Mouse (Mus musculus) neural tube, embryonic 10.5 days (tissue): ENCODE results near the gene Bend7.

Source experiments
- DNase-seq: peaks from one replicate; pipeline ENCODE4 v3.0.0-alpha.2; 2017; ENCODE audit warnings: low spot score; ENCODE audit errors: extremely low spot score

The Bend7 gene

GRCm38 (mm10) chr2:4717769-4718661, at the start of gene Bend7:
Gene Bend7, plus strand, starts transcription at chr2:4717831.
- peak; percentile 65 for DNase-seq

- no peak for DNase-seq
These were observed 49.0 kb upstream of the Bend7 start for GRCm38 (mm10) chr2:4668626-4669025.

- DNase-seq = no peak
These were observed 47.9 kb upstream of the Bend7 start for GRCm38 (mm10) chr2:4669701-4670100.

GRCm38 (mm10) chr2:4671636-4672035, 46.0 kb upstream of the Bend7 start:
- no peak for DNase-seq

GRCm38 (mm10) chr2:4679886-4680285, 37.7 kb upstream of the Bend7 start:
- no peak for DNase-seq

- no peak for DNase-seq
These were observed 6.4 kb upstream of the Bend7 start for GRCm38 (mm10) chr2:4711262-4711661.

GRCm38 (mm10) chr2:4717081-4717768, 406 bp upstream of the Bend7 start:
- peak; percentile 54 for DNase-seq

GRCm38 (mm10) chr2:4723088-4723487, 5.5 kb downstream of the Bend7 start:
- no peak for DNase-seq

- DNase-seq = no peak
These were observed 12.5 kb downstream of the Bend7 start for GRCm38 (mm10) chr2:4730161-4730560.

GRCm38 (mm10) chr2:4733971-4734370, 16.3 kb downstream of the Bend7 start:
- DNase-seq = no peak

GRCm38 (mm10) chr2:4736095-4736797, 18.6 kb downstream of the Bend7 start:
- DNase-seq = no peak

- DNase-seq = no peak
These were observed 19.1 kb downstream of the Bend7 start for GRCm38 (mm10) chr2:4736798-4737155.

GRCm38 (mm10) chr2:4751918-4752317, 34.3 kb downstream of the Bend7 start:
- no peak for DNase-seq

- no peak for DNase-seq
These were observed 38.1 kb downstream of the Bend7 start for GRCm38 (mm10) chr2:4755716-4756115.

GRCm38 (mm10) chr2:4757218-4757617, 39.6 kb downstream of the Bend7 start:
- DNase-seq = no peak

GRCm38 (mm10) chr2:4760741-4761140, 43.1 kb downstream of the Bend7 start:
- DNase-seq = no peak

- no peak for DNase-seq
These were observed 44.3 kb downstream of the Bend7 start for GRCm38 (mm10) chr2:4761906-4762305.

GRCm38 (mm10) chr2:4764071-4764470, 46.4 kb downstream of the Bend7 start:
- no peak for DNase-seq

GRCm38 (mm10) chr2:4770376-4770775, 52.7 kb downstream of the Bend7 start:
- DNase-seq = no peak

- DNase-seq = no peak
These were observed 56.3 kb downstream of the Bend7 start for GRCm38 (mm10) chr2:4773911-4774310.

GRCm38 (mm10) chr2:4777291-4777690, 59.7 kb downstream of the Bend7 start:
- no peak for DNase-seq

GRCm38 (mm10) chr2:4781641-4782040, 64.0 kb downstream of the Bend7 start:
- DNase-seq = no peak
